Mouse (Mus musculus) thymus, adult 18-20 months (tissue): ENCODE data around the gene Itga10.
"Not testable (repeated sequence)": the region's sequence is repeated elsewhere in the genome, so short reads cannot be mapped to it uniquely, and the experiment has no call there.

Experiments
- DNase-seq, 2 experiments: peaks; one replicate each; pipeline ENCODE4 v3.0.0; 2022; ENCODE audit warnings: mixed read lengths in 2 of 2

Itga10 gene

DNA sequence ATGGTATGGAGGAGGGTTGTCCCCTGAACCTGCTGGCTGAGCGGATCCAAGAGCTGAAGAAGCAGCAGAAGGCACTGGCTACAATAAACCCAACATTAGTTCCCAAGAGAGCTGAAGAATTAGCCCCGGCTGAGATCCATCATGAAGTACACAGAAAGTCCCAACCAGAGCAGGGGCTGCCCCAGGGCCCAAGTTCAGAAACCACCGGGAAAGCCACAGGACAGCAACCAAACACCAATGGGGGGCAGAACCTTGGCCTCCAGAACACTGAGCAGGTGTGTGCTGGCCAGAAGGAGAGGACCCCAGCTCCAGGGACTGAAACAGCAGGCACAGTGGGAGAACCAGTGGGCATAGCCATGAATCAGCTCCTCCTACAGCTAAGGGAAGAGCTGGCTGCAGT is 38.1 kb downstream of the Itga10 start:
- DNase-seq = no peak

DNA sequence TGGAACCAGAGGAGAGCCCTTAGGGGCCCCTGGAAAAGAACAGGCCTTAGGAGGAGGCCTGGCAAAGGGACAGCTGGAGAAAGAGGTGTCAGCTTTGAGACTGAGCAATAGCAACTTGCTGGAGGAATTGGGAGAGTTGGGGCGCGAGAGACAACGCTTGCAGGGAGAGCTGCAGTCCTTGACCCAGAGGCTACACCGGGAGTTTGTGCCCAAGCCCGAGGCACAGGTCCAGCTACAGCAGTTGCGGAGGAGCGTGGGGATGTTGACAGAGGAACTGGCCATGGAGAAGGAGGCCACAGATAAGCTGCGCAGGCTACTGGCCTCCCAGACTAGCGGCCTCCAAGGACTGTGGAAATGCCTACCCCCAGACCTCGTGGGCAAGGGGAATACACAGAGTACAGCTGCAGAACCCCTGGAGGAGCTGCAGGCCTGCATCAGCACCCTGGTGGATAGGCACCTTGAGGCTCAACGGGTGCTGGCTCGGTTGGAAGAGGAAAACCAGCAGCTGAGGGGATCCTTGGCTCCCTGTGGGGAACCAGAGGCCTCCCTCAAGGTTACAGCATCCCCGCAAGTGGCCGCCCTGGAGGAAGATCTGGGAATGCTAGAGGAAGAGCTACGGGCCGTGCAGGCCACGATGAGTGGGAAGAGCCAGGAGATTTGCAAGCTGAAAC is 38.9 kb downstream of the Itga10 start:
- no peak for DNase-seq

DNA sequence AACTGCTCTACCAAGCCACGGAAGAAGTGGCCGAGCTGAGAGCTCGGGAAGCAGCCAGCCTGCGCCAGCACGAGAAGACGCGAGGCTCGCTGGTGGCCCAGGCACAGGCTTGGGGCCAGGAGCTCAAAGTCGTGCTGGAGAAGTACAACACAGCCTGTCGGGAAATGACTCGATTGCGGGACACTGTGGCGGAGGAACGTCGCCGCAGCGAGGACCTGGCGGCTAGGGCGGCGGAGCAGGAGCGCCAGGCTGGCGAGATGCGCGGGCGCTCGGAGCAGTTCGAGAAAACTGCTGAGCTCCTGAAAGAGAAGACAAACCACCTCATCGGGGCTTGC is 39.4 kb downstream of the Itga10 start:
- no peak for DNase-seq

DNA sequence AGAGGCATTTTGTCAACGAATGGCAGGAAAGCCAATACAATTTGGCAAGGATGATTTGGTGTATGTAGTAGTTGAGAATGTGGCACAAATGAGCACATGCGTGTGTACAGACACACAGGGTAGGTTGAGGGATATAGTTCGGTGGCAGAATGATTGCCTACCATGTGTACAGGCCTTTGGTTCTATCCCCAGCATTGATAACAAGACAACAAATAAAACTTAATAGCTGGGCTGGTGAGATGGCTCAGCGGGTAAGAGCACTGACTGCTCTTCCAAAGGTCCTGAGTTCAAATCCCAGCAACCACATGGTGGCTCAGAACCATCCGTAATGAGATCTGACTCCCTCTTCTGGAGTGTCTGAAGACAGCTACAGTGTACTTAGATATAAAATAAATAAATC is 40.7 kb downstream of the Itga10 start:
- DNase-seq = not testable (repeated sequence)

DNA sequence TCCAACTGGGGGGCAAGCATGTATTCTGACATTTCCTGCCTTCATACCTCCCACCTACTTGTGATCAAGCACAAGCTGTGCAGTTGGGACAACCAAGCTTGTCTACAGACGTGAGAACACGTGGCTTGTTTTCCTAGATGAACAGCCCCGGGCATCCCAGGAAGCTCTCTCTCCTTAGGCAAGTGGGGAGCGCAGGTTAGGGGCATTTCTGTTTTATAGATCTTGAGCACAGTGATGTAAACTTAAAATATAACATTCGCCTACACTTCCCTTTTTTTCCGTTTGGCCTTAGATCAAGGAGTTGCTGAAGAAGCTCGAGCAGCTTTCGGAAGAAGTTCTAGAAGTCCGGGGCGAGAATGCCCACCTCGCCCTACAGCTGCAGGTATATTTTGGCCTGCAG is 43.5 kb downstream of the Itga10 start:
- no peak for DNase-seq

DNA sequence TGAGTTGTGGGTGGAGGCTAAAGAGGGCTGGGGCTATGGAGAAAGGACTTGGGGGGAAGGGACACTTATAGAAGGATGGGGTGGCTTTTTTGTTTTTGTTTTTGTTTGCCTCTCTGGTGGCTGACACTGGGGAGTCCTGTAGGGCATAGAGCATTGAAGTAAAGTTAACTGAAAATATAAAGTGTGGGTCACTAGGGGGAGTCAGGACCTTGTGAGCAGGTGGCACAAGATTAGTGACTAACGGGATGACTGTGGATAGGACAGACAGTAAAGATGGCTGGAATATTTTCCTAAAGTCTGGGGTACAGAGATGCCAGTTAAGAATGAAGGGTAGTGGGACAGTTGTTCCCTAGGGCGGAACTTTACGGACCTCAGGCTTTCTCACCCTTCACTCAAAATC is 44.9 kb downstream of the Itga10 start:
- DNase-seq = no peak

DNA sequence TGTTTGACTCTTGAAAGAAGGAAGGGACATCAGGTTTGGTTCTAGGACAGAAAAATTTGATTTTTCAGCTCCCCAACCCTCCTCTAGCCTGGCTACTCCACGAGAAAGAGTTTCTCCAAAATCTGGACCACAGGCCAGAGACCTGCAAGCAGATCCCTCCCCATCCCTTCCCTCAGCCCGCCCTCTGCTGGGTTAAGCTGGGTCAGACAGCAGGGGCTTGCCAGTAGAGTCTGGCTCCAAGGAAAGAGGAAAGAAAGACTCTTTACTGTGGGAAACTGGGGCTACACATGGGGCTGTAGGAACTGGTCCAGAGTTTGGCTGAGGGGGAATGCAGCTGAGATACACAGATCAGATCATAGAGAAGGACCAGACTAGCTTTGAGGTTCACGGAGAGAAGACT is 47.1 kb downstream of the Itga10 start:
- DNase-seq = no peak

DNA sequence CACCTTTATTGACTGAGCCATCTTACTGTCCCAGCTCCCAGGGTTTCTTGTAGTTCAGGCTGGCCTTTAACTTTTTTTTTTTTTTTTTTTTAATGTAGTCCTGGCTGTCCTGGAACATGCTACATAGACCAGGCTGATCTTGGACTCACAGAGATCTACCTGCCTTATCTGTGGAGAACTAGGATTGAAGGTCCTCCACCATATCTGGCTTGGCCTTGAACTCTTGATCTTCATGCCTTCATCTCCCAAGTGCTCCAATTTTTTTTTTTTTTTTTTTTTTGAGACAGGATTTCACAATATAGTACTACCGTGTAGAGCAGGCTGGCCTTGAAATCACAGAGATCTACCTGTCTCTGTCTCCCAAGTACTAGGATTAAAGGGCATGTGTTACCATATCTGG is 48.2 kb downstream of the Itga10 start:
- DNase-seq = no peak

DNA sequence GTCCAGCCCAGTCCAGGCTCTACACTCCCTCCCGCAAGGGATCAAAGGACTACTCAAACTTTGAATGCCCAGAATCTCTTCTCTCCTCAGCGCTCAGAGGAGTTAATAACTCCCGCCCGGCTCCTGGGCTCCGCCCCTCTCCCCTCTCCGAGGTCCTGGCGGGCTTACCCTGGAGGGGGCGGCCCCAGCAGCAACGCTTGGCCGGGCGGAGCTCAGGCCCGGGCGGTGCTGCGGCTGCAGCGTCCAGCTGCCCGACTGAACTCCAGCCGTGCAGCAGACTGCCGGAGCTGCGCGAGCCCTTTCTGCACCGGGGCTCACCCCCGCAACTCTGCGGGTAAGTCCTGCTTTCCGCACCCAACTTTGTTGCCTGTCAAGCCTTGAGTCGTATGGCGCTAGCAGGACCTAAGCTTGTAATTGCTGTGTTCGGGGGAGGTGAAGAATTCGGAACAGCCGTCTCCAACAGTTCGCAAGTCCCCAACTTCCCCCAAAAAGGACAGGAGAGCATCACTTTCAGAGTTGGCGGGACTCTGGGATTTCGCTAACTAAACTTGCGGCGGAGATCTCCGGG is 50.9 kb downstream of the Itga10 start, which contains the start of gene Pias3:
Gene Pias3 (plus strand): TSS at position 187 of the 568 bp plus-strand sequence.
- DNase-seq = peak; percentile 40 to 47

DNA sequence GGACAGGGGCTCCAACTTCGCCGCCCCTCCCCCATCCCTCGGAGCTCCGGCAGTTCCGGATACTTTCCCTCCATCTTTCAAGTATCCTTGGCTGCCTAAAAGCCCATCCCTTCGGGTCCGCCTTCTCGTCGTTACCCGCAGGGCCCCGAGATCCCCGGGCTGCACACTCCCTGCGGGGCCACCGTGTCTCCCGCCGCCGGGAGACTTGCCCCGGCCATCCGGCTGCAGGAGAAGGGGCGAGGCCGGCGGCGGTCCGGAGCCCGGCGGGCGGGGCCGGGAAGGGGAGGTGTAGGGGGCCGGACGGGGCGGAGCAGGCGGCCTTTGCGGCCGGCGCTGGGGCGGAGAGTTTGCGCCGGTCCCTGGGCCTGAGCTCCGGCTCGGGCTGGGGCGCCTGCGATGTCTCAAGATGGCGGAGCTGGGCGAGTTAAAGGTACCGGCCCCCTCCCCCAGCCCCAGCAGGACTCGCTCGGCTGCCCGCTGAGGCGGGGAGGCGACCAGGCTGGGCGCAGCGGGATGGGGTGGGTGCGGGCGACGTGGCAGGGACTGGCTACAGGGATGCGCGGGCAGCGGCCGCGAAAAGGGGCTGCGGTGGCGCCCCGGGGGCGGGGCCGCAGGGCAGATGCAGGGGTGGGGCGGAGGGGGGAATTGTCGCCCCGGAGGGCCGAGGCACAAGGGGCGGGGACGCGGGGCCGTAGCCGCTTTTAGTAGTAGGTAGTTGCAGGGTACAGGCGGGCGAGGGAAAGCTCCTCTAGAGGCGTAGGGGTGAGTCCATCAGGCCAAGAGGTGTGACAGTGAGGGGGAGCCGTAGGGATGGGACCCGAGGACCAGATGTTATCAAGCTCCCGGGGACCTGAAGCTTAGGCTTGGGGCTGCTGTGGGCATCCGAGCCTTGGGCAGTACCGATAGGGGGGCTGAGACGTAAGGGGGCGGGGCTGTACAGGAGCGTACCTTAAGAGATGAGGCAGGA is 51.7 kb downstream of the Itga10 start:
- DNase-seq = peak; percentile 54 to 56

DNA sequence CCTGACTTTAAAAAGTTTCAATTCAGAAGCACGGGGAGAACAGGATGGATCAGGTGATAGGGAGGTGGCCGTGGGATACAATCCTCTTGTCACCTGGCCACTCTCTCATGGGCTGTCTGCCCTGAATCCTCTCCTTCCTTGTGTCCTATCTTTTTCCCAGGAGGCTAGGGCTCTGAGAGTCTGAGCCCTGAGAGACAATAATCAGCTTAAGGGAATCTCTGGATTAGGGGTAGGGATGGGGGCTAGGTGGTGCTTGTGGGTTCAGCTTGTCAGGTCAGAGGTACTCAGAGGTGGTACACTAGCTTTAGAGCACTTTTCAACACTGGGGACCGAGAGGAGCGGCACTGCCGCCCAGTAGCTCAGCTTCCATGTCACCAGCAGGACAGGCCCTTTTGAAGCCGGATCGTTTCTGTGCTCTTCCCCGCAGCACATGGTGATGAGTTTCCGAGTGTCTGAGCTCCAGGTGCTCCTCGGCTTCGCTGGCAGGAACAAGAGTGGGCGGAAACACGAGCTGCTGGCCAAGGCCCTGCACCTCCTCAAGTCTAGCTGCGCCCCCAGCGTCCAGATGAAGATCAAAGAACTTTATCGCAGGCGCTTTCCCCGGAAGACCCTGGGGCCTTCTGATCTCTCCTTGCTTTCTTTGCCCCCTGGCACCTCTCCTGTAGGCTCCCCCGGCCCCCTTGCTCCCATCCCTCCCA is 53.8 kb downstream of the Itga10 start:
- no peak for DNase-seq

DNA sequence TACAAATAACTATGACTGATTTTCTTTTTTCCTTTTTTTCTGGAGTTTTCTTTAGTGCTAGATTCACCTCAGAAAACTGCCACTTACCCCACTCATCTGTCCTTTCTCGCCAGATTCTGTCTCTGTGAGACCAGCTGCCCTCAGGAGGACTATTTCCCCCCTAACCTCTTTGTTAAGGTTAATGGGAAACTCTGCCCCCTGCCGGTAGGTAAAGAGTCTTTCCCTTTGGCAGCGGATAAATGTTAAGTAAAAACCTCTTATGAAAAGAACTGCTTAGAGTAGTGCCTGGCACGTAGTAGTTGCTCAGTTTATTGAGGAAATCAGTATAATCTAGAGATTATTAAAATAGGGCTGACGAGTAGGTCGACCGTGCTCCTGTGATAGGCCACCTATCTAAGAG is 55.0 kb downstream of the Itga10 start:
- DNase-seq = no peak

DNA sequence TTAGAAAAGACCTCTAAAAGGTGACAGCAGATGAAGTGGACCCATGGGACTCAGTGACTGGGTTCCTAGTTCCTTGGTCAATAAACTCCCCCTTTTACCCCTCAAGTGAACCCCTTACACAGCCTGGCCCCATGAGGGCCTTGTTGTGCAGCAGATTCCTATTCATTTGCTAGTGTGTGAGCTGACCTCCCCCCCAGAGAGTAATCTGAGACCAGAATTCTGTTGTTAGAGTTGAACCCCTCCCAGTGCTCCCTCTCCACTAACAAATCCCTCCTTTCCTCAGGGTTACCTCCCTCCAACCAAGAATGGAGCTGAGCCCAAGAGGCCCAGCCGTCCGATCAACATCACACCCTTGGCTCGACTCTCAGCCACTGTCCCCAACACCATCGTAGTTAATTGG is 55.6 kb downstream of the Itga10 start:
- DNase-seq = no peak

DNA sequence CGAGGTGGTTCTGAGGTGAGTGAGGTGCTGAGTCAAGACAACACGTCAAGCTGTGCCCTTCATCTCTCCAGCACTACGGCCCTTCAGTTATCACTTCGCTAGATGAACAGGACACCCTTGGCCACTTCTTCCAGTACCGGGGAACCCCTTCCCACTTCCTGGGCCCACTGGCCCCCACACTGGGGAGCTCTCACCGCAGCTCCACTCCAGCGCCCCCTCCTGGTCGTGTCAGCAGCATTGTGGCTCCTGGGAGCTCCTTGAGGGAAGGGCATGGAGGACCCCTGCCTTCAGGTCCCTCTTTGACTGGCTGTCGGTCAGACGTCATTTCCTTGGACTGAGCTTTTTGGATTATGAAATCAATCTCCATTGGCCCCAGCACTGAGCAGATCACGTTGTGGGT is 59.4 kb downstream of the Itga10 start:
- no peak for DNase-seq

DNA sequence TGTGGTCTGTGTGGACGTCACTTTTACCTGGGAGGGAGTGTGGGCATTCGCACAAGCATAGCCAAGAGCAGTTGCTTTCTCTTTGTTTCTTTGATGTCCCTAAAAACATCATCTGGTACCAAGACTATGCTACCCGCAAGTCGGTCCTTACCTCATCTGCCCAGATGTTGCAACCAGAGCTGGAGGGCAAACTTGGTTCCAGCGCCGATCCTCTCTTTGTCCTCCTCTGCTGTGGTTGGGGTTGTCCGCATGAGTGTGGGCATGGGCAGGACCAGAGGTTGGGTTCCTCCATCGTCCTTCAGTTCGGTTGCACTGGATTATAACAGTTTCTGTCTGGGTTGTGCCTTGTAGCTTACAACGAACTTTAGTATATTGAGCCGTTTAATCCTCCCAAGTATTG is 60.8 kb downstream of the Itga10 start:
- DNase-seq = no peak

DNA sequence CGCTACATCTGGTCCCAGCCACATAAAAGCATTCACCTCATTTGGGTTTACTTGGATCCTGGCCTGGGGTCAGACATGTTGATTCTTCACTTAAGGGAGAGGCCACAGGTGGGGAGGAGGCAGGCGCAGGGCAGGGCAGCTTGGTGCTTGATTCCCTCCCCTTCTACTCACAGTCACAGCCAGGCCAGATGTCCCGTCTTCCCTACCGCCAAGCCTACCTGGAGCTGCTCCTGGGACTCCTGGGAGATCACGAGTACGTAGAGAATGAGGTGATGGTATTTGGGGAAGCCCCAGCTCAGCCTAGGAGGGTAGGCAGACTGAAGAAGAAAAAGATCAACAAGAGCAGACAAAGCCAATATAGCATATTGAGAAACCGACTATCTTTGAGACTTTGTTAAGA is 61.6 kb downstream of the Itga10 start:
- DNase-seq = no peak

DNA sequence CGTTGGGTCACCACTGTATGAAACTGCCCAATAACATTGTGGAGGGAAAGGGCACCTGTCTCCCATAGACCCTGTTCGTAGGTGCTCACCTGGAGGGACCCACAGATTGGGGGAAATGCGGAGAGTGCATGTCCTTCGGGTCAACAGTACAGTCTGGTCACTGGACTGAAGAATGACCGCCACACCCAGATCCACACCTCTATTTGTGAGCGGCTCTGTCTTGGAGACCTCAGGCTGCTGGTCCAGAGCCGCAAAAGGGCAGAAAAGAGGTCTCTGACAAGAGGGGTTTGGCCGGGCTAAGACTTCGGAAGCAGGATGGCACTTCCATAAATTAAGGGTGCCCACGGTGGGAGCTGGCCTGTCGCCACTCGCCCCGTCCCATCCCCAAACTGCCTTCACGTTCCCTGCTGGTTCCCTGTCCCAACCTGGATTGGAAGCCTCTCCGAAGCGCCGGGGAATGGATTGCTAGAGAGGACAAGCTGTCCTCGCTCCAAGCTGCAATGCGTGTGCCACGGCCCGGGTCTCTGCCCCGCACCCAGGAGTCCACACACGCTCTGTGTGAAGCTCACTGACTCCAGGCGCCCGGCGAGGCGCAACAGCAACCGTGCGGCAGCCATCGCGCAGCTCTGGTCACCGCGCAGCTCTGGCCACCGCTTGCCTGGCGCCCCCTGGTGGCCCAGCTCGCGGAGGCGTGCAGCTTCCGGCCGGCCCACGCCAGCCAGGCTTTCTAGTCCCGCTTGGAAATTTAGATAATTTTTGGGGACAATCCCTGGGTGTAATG is 62.7 kb downstream of the Itga10 start, which contains the start of gene Nudt17:
Gene Nudt17 (minus strand): TSS at position 660 of the 781 bp plus-strand sequence.
- peak; percentile 28 to 35 for DNase-seq

DNA sequence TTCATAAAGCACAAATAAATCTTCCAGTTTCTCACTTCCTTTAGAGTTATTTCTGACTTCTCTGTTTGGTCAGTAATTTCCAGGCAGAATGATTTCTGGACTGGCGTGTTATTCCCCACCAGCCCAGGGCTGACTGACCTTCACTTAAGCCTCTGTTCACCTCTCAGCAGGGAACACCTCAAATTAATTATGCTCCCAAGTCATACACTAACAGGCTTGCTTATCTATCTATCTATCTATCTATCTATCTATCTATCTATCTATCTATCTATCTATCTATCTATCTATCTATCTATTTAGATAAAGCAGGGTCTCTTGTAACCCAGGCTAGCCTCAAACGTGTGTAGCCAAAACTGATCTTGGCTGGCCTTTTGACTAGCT is 63.3 kb downstream of the Itga10 start:
- DNase-seq = no peak
